Mouse (Mus musculus) Muller cell, postnatal 12 days (primary cell): Measurements from ENCODE around the gene Tomm7.
"Not testable (repeated sequence)": the region's sequence is repeated elsewhere in the genome, so short reads cannot be mapped to it uniquely, and the experiment has no call there.

Experiments used
- DNase-seq: peaks from one replicate; pipeline ENCODE4 v3.0.0-alpha.2; 2015; ENCODE audit errors: inconsistent ontology term

Gene Tomm7

GRCm38 (mm10) chr5:23851160-23851555, 7.2 kb upstream of the Tomm7 start:
- DNase-seq: peak; percentile 46

DNA sequence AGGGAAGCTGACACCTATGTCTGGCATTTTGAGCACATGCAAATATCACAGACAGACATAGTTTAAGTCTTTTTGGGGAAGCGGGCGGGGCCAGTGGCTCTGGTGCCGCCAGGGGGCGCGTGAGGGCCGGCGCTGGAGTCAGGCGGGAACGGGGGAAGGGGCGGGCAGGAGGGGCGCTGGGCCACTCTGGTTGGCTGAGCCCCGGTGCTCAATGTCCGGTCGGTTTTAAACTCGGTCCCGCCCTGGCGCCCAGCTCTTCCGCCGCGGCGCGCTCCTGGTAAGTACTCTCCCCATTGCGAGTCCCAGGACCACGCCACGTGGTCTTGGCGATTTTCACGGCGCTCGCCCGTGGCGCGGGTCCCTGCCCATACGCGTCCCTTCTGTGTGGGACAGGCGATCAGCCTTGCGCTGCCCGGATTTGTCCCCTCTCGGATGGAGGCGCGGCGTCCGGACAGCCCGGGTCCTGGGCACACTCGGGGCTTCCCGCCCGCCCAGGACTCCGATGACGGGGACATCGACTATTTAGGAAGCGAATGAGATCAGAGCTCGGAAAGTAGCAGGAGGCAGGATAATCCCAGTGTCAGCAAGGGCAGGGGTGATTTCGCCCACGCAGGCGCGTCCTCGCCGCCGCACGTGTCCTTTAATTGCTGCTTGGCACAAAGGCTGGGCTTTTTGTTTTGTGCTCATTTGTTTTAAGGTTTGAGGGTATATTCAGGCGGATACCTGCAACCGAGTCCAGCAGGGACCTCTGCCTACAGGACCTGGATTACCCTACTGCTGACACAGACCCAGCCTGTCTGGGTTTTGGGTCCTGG, 6.6 kb upstream of the Tomm7 start:
- DNase-seq: peak; percentile 92

DNA sequence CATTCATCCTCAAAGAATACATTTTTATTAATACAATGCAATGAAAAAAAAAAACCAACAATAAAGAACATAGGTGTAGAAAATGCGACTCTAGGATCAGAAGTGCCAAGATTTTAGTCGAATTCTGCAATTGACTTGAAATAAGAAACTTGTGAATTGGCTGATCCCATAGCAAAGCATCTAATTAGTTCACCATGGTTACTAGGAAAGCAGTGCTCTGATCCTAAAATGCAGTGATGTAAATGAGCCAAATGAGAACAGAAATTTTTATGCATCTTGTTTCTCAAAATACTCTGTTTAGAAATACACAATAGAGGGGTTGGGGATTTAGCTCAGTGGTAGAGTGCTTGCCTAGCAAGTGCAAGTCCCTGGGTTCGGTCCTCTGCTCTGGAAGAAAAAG, 1.2 kb upstream of the Tomm7 start:
- no peak for DNase-seq

DNA sequence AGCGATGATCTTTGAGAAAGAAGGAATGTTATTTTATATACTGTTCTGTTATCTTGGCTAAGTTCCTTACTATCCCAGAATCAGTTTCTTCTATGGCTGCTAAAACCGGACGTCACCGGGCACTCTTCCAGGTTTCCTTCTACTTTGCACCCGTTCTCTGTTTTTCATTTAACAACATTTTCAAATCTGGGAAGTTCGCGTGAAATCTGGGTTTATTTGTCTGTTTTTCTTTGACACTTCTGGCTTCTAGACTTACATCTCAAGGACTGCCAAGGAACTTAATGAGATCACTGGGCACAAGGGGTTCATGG, 525 bp upstream of the Tomm7 start:
- no peak for DNase-seq

GRCm38 (mm10) chr5:23838158-23838557, 5.8 kb downstream of the Tomm7 start:
- no peak for DNase-seq

DNA sequence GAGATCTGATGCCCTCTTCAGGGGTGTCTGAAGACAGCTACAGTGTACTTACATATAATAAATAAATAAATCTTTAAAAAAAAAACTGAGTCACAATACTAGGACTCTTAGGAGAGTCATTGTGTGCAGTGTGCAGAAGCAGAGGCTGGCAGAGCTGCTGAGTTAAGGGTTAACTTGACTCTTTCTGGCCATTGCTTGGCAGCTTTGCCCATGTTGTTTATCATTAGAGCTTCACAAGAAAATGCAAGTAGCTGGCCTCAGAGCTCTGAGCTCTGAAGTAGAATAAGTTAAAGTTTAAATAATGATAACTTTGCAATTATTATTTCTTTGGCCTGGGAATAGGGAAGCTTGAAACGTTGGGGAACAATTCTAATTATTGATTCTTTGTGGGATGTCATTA, 8.3 kb downstream of the Tomm7 start:
- DNase-seq: not testable (repeated sequence)

GRCm38 (mm10) chr5:23830897-23831752, 12.8 kb downstream of the Tomm7 start:
- DNase-seq: peak; percentile 14

DNA sequence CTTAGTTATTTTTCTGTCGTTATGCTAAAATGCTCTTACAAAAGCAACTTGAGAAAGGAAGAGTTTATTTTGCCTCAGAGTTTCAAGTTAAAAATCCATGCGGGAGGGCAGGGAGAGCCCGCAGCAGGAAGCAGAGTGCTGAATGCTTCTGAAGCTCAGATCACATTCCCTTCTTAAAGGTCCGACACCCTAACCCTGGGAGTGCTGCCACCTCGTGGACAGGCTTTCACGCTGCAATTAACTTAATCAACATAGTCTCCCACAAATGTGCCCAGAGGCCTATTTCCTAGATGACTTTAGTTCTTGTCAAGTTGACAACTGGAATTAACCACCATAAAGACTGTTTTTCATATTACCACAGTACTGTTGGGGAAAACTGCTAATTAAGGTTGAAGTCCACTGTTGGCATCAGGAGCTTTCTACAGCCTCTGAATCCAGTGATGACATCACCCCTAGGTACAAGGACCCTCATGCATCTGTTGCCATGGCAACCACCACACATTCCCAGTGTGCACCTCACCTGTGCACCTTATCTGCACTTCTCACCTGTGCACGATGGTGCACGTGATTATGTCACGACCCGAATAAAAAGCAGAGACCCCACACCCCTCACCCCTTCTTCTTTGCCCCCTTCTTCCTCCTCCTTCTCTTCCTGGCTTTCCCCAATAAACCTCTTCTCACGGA, 17.5 kb downstream of the Tomm7 start:
- peak; percentile 69 for DNase-seq

DNA sequence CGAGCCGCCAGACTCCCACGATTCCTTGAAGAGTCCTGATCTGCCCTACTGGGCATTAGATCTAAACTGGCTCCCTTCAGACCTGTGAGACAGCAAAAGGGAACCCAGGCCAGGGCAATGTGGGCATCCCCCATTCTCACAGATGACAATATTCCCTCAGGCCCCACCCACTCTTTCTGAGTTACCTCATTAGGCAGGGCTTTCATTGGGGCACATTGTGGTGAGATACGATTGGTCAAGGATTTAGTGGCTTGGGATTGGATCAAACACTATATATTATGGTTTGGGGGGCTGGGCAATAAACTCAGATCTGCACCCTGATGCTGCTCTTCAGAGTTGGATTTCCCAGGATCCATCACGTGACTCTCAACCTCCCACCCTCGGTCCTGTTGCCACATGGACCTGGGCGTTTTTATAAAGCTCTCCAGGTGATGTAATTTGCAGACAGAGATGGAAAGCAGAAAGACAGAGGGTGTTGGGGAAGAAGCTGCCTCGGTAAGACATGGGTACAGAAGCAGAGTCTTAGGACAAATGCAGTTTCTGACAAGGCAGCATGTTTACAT, 19.7 kb downstream of the Tomm7 start:
- no peak for DNase-seq

- DNase-seq: no peak
Observed at GRCm38 (mm10) chr5:23822306-23822705, 21.7 kb downstream of the Tomm7 start.

- no peak for DNase-seq
Observed at GRCm38 (mm10) chr5:23816681-23817080, 27.3 kb downstream of the Tomm7 start.

DNA sequence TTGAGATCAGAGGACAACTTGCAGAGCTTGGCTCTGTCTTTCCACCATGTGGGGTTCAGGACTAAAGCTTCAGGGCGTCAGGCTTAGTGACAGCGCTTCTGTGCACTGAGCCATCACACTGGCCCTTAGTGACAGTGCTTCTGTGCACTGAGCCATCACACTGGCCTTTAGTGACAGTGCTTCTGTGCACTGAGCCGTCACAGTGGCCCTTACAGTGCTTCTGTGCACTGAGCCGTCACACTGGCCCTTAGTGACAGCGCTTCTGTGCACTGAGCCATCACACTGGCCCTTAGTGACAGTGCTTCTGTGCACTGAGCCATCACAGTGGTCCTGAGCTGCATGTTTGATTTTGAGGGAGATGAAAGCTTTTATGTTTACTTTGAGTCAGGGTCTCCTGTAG, 29.1 kb downstream of the Tomm7 start:
- DNase-seq: no peak

DNA sequence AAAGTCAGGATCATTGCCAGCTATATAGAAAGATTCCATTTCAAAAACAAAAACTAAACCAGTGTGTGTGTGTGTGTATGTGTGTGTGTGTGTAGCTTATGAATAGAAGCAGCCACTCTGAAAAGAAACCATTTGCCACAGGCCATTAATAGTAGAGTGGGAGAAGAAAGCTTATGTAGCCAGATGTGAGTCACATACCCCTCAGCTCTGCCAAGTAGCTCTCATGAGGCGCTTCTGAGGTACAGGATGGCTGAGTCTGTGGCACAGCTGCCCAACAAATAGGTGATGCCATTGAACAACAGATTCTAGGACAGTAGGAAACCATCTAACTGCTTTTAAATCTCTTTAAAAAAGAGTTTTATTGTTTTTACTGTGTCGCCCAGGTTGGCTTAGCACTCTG, 51.2 kb downstream of the Tomm7 start:
- peak; percentile 1 for DNase-seq

- DNase-seq: no peak
Observed at GRCm38 (mm10) chr5:23789078-23789612, 54.8 kb downstream of the Tomm7 start.
